Mouse (Mus musculus) bone marrow, adult 2 months (tissue): ENCODE results near the gene Ece1. TPM values are rescaled to one million over a fixed set of nuclear protein-coding genes. Genes with fewer than 3 reads are reported as not detected.

Experiments used
- H3K27ac ChIP-seq: fragments of 200-500 bp; 2 replicates; pipeline ENCODE4 v1.5.1; 2012; ENCODE audit warnings: low read depth, mild to moderate bottlenecking, control low read depth, inconsistent platforms, low read length; ENCODE audit not compliant: control insufficient read depth, poor library complexity, insufficient read depth
- H3K4me1 ChIP-seq: fragments of 200-500 bp; 2 replicates; pipeline ENCODE4 v1.6.1; 2011; ENCODE audit warnings: low read length; ENCODE audit not compliant: control insufficient read depth, insufficient read depth
- H3K4me3 ChIP-seq: fragments of 200-500 bp; replicated peaks from 2 replicates; pipeline ENCODE3; 2011; ENCODE audit warnings: mild to moderate bottlenecking, low read depth, low read length, control low read depth; ENCODE audit not compliant: control insufficient read depth
- CTCF ChIP-seq: fragments of 200-500 bp; IDR thresholded peaks from 2 replicates; pipeline ENCODE4 v1.5.1; 2011; ENCODE audit warnings: low read length, control low read depth; ENCODE audit not compliant: control insufficient read depth, insufficient read depth
- POLR2A ChIP-seq: fragments of 200-500 bp; IDR thresholded peaks from 2 replicates; pipeline ENCODE4 v1.6.1; 2011; ENCODE audit warnings: low read depth, mild to moderate bottlenecking, control low read depth, low read length, borderline replicate concordance; ENCODE audit not compliant: control insufficient read depth
- WGBS: fragments of 180-500 bp; shearing (Covaris S2); methylation state at CpG from one replicate; pipeline ENCODE4 v1.1.7; 2018; 5-methylcytosine and 5-hydroxymethylcytosine counted together
- polyA plus RNA-seq: library from polyadenylated mRNA; stranded (reverse); fragments of >200 nt; gene quantifications from 2 replicates; pipeline ENCODE4 v1.2.4, GENCODE M21; 2011; ENCODE audit warnings: low replicate concordance; ENCODE audit not compliant: missing spikeins, insufficient read depth, insufficient read length

Ece1 gene
- polyA plus RNA-seq, 1 experiment, result 7.3 TPM

DNA sequence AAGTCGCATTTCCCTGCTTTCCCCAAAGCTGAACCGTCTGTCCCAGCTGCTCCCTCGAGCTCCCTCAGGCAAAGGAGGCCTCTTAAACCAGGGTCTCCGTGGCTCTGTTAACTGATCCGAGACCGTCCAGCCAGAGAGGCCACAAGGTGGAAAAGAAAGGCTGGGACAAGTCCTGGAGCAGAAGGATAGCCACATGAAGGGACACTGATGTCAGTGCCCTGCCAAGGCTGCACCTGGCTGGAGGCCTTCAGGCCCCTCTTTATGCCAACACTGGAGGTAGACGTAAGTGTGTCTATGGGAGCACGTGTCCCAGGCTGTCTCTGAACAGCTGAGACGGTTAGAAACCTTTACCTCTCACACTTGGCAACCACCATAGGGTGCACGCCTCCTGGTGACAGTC lies 57.1 kb downstream of the Ece1 start:
- WGBS, result 84% methylated on average over 10 of the region's 10 CpGs
- H3K27ac ChIP-seq, result no peak overlapping the region
- TF ChIP-seq POLR2A (no peak), CTCF (no peak)

GRCm38 (mm10) chr4:137920005-137920404 lies 58.0 kb downstream of the Ece1 start:
- WGBS, result 56% methylated on average over 7 of the region's 7 CpGs
- no peaks in the 10 kb centered on the region for H3K4me1 ChIP-seq
- no peak overlapping the region for H3K4me3 ChIP-seq
- H3K27ac ChIP-seq, result no peak overlapping the region
- no peak for TF ChIP-seq CTCF
- no peak for TF ChIP-seq POLR2A

More for the DNA sequence above, 57.1 kb downstream of the Ece1 start:
- no peaks in the 10 kb centered on the region for H3K4me1 ChIP-seq
- no peak overlapping the region for H3K4me3 ChIP-seq

- no peaks in the 10 kb centered on the region for H3K4me1 ChIP-seq
- no peak overlapping the region for H3K4me3 ChIP-seq
- WGBS, result 60% methylated on average over 10 of the region's 10 CpGs
- TF ChIP-seq CTCF, result no peak
- no peak for TF ChIP-seq POLR2A
- no peak overlapping the region for H3K27ac ChIP-seq
Observed at GRCm38 (mm10) chr4:137920500-137920961, 58.5 kb downstream of the Ece1 start.

DNA sequence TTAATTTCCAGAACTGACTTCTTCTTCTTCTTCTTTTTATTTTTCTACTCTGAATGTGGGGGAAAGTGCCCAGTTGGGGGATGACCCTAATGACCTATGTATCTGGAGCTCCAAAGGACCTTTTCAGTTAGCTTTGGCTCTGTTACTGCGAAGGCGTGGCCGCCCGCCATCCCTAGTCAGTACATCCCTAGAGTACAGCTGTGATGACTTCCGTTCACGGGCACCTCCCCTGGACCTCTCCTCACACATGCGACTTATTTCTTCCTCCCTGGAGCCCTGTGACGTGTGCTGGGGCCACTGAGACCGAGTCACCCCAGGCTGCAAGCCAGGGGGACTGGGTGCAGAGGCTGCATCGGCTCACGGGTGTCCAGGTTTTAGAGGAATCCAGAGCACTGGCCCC lies 59.5 kb downstream of the Ece1 start:
- no peak overlapping the region for H3K27ac ChIP-seq
- 86% methylated on average over 11 of the region's 11 CpGs for WGBS
- no peak overlapping the region for H3K4me3 ChIP-seq
- no peaks in the 10 kb centered on the region for H3K4me1 ChIP-seq
- TF ChIP-seq POLR2A, result no peak
- no peak for TF ChIP-seq CTCF

GRCm38 (mm10) chr4:137923052-137923451 lies 61.0 kb downstream of the Ece1 start:
- Histone ChIP-seq H3K27ac (no peak overlapping the region), H3K4me1 (no peaks in the 10 kb centered on the region), H3K4me3 (no peak overlapping the region)
- TF ChIP-seq CTCF, result no peak
- TF ChIP-seq POLR2A, result no peak
- WGBS, result 88% methylated on average over 15 of the region's 15 CpGs

DNA sequence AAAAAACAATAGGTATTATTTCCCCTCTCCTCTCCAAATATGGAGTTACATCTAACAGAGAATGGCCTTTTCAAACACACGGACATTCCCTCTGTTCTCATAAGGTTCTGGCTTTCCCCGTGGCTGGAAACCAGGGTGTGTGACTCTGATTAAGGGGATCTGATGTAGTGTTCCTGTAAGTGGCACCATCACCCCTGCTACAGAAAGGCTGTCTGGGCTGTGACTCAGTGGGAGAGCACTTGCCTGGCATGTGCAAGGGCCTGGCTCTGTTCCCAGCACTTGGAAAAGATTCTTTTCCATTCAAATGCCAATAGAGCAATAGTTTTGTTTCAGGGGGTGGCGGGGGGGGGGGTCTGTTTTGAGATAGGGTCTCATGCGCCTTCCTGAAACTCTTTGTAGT lies 63.1 kb downstream of the Ece1 start:
- 79% methylated on average over 4 of the region's 4 CpGs for WGBS
- no peak overlapping the region for H3K4me3 ChIP-seq
- TF ChIP-seq CTCF (no peak), POLR2A (no peak)

GRCm38 (mm10) chr4:137926161-137926560 lies 64.1 kb downstream of the Ece1 start:
- Histone ChIP-seq H3K27ac (no peak overlapping the region), H3K4me3 (no peak overlapping the region), H3K4me1 (no peaks in the 10 kb centered on the region)
- 92% methylated on average over 14 of the region's 14 CpGs for WGBS
- TF ChIP-seq CTCF, result no peak
- TF ChIP-seq POLR2A, result no peak

More for the DNA sequence above, 63.1 kb downstream of the Ece1 start:
- no peak overlapping the region for H3K27ac ChIP-seq
- H3K4me1 ChIP-seq, result no peaks in the 10 kb centered on the region

- no peak for TF ChIP-seq POLR2A
- no peak for TF ChIP-seq CTCF
- Histone ChIP-seq H3K27ac (no peak overlapping the region), H3K4me3 (no peak overlapping the region), H3K4me1 (no peaks in the 10 kb centered on the region; the same call in 1 of the 2 replicates)
- WGBS, result 82% methylated on average over 7 of the region's 7 CpGs
Observed at GRCm38 (mm10) chr4:137927136-137927535, 65.1 kb downstream of the Ece1 start.

- no peaks in the 10 kb centered on the region; the same call in 1 of the 2 replicates for H3K4me1 ChIP-seq
- TF ChIP-seq CTCF (no peak), POLR2A (no peak)
- no peak overlapping the region for H3K4me3 ChIP-seq
- no peak overlapping the region for H3K27ac ChIP-seq
- WGBS, result 82% methylated on average over 12 of the region's 12 CpGs
Observed at GRCm38 (mm10) chr4:137927741-137928535, 65.9 kb downstream of the Ece1 start.
